Mouse (Mus musculus) intestine, postnatal 0 days (tissue): Measurements from ENCODE around the gene Bckdk. TPM values are rescaled to one million over a fixed set of nuclear protein-coding genes. Genes with fewer than 3 reads are reported as not detected.

Experiments used
- ATAC-seq: fragments of 200-750 bp; cut with Nextera tagmentation; 2 replicates; pipeline ENCODE4 v1.8.0; 2017; ENCODE audit warnings: mild to moderate bottlenecking, moderate TSS enrichment, moderate library complexity
- H3K27ac ChIP-seq: fragments of 300-500 bp; sonication (generic); 2 replicates; pipeline ENCODE4 v1.5.1; 2014; ENCODE audit warnings: mild to moderate bottlenecking, low read depth, low read length, moderate library complexity
- H3K27me3 ChIP-seq: fragments of 300-500 bp; sonication (generic); replicated peaks from 2 replicates; pipeline ENCODE4 v1.6.1; 2014; ENCODE audit warnings: low read length, mixed read lengths; ENCODE audit not compliant: control insufficient read depth, insufficient read depth
- H3K36me3 ChIP-seq: fragments of 300-500 bp; sonication (generic); 2 replicates; pipeline ENCODE4 v1.6.1; 2014; ENCODE audit warnings: mild to moderate bottlenecking, moderate library complexity; ENCODE audit not compliant: control insufficient read depth, insufficient read depth
- H3K4me1 ChIP-seq: fragments of 300-500 bp; sonication (generic); replicated peaks from 2 replicates; pipeline ENCODE4 v1.6.1; 2014; ENCODE audit warnings: antibody characterized with exemption, low read length, mixed read lengths; ENCODE audit not compliant: control insufficient read depth, insufficient read depth
- H3K4me2 ChIP-seq: fragments of 300-500 bp; sonication (generic); replicated peaks from 2 replicates; pipeline ENCODE4 v1.6.1; 2014; ENCODE audit warnings: low read depth, mild to moderate bottlenecking, moderate library complexity
- H3K4me3 ChIP-seq: fragments of 300-500 bp; sonication (generic); 2 replicates; pipeline ENCODE4 v1.5.1; 2014; ENCODE audit warnings: low read depth, low read length
- H3K9ac ChIP-seq: fragments of 300-500 bp; sonication (generic); 2 replicates; pipeline ENCODE4 v1.6.1; 2014; ENCODE audit warnings: mild to moderate bottlenecking, low read depth, low read length
- H3K9me3 ChIP-seq: fragments of 300-500 bp; sonication (generic); 2 replicates; pipeline ENCODE4 v1.6.1; 2016; ENCODE audit warnings: mixed run types; ENCODE audit not compliant: control insufficient read depth
- CTCF ChIP-seq: sonication (generic); IDR thresholded peaks from 2 replicates; pipeline ENCODE4 v1.5.1; 2016; ENCODE audit warnings: low read depth, mild to moderate bottlenecking, control low read depth, antibody characterized with exemption, moderate library complexity
- WGBS: fragments of 180-500 bp; shearing (Covaris S2); extraction: QIAGEN DNeasy Blood & Tissue Kit; methylation state at CpG from one replicate; pipeline ENCODE4 v1.1.7; 2014; 5-methylcytosine and 5-hydroxymethylcytosine counted together
- polyA plus RNA-seq: library from polyadenylated mRNA; unstranded; fragments of >200 nt; fragmentation: Nextera tagmentation; extraction: Ambion mirVana; gene quantifications from 2 replicates; pipeline ENCODE4 v1.2.1, GENCODE M21; 2015

Gene Bckdk
- polyA plus RNA-seq, 1 experiment from 2014 or later, result 94.0 TPM

- TF ChIP-seq CTCF, result no peak
- Histone ChIP-seq H3K27me3 (no peaks in the 10 kb centered on the region), H3K9me3 (no peaks in the 10 kb centered on the region), H3K4me3 (no peak overlapping the region), H3K36me3 (peaks cover 10% of the 10 kb centered on the region; the same call in 1 of the 2 replicates), H3K4me1 (peaks cover 4% of the 10 kb centered on the region; the same call in 1 of the 2 replicates), H3K27ac (no peak overlapping the region), H3K9ac (no peak overlapping the region), H3K4me2 (no peak overlapping the region)
- WGBS, result 68% methylated on average over 5 of the region's 5 CpGs
- ATAC-seq, result no peak
Observed at GRCm38 (mm10) chr7:127930636-127931035, 26.8 kb downstream of the Bckdk start.

- Histone ChIP-seq H3K4me2 (peak overlapping the region; percentile 28), H3K9me3 (no peaks in the 10 kb centered on the region), H3K27me3 (no peaks in the 10 kb centered on the region), H3K36me3 (0 out of 2 replicates have a peak, but pooled peaks cover under 1% of the 10 kb centered on the region), H3K4me3 (no peak overlapping the region), H3K4me1 (peaks cover 4% of the 10 kb centered on the region; the same call in 1 of the 2 replicates), H3K9ac (no peak overlapping the region), H3K27ac (no peak overlapping the region; the same call in 1 of the 2 replicates)
- no peak for TF ChIP-seq CTCF
- ATAC-seq, result no peak
- 21% methylated on average over 13 of the region's 13 CpGs for whole genome bisulfite sequencing
Observed at GRCm38 (mm10) chr7:127931351-127932135, 27.7 kb downstream of the Bckdk start.

GRCm38 (mm10) chr7:127932273-127933031, 28.6 kb downstream of the Bckdk start:
- H3K36me3 ChIP-seq, result no peaks in the 10 kb centered on the region
- no peaks in the 10 kb centered on the region for H3K9me3 ChIP-seq
- H3K4me1 ChIP-seq, result peaks cover 4% of the 10 kb centered on the region; the same call in 1 of the 2 replicates
- no peak overlapping the region for H3K27ac ChIP-seq
- H3K9ac ChIP-seq, result no peak overlapping the region
- peak; percentile 41 for TF ChIP-seq CTCF
- no peak for ATAC-seq
- no peaks in the 10 kb centered on the region for H3K27me3 ChIP-seq
- H3K4me3 ChIP-seq, result no peak overlapping the region
- WGBS, result 18% methylated on average over 13 of the region's 13 CpGs
- no peak overlapping the region for H3K4me2 ChIP-seq

- Histone ChIP-seq H3K4me3 (no peak overlapping the region), H3K4me1 (peaks cover 4% of the 10 kb centered on the region; the same call in 1 of the 2 replicates), H3K9ac (no peak overlapping the region), H3K27me3 (no peaks in the 10 kb centered on the region), H3K27ac (no peak overlapping the region), H3K9me3 (no peaks in the 10 kb centered on the region), H3K36me3 (no peaks in the 10 kb centered on the region), H3K4me2 (no peak overlapping the region)
- WGBS, result 78% methylated on average over 5 of the region's 5 CpGs
- ATAC-seq, result no peak
- no peak for TF ChIP-seq CTCF
Observed at GRCm38 (mm10) chr7:127934075-127934474, 30.2 kb downstream of the Bckdk start.

- Histone ChIP-seq H3K36me3 (no peaks in the 10 kb centered on the region), H3K27me3 (no peaks in the 10 kb centered on the region), H3K27ac (peak overlapping the region; percentile 41; the same call in 1 of the 2 replicates), H3K4me1 (peaks cover 4% of the 10 kb centered on the region; the same call in 1 of the 2 replicates), H3K9me3 (no peaks in the 10 kb centered on the region), H3K4me2 (peak overlapping the region; percentile 100), H3K9ac (peak overlapping the region; percentile 68), H3K4me3 (peak overlapping the region; percentile 70)
- peak; percentile 99 for TF ChIP-seq CTCF
- peak; percentile 89 for ATAC-seq
- WGBS, result 6% methylated on average over 31 of the region's 32 CpGs
Observed at GRCm38 (mm10) chr7:127935028-127935722, 31.3 kb downstream of the Bckdk start.
